Mouse (Mus musculus) adrenal gland, postnatal 25 days (tissue): ENCODE results near the gene Ston2. TPM values are rescaled to one million over a fixed set of nuclear protein-coding genes. Genes with fewer than 3 reads are reported as not detected.

Experiments used
- DNase-seq: peaks from one replicate; pipeline ENCODE4 v3.0.0; 2021; ENCODE audit warnings: mixed read lengths
- total RNA-seq: library from RNA; stranded (reverse); gene quantifications from 2 replicates; pipeline ENCODE4 v1.2.3, GENCODE M21; 2021

The Ston2 gene
- total RNA-seq, 1 experiment from 2014 or later = 11.5 TPM

DNA sequence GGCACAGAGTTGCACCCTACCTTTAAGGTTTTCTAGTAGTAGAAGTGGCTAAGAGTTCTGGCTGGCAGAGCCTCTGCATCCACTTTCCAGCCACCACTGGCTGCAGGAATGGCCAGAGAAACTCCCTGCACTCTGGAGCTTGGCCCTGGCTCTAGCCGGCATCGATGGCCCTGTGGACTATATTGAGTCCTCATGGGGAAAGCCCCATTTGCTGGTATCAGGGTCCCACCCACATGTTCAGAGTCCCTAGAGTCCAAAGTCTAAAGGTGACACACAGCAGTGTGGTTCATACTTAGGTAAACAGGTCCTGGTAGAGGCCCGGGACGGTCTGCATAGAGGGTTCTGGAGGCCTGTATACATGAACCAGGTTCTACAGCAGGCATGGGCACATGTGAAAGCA, 92.0 kb downstream of the Ston2 start:
- no peak for DNase-seq

DNA sequence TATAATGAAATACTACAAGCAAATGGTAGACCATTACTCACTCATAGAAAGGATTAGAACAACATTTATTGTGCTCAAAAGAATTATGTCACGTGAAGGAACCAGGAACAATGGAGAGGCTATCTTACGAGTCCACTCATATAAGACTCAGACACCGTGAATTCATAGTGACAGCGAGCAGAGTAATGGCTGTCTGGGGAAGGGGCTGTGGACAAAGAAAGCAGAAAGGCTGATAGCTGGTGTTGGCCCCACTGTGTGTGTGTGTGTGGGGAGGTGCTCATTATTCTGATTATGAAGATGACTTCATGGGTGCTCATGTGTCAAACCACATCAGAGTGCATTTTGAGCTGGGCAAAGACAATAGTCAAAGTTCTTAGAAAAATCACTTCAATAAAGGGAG, 92.4 kb downstream of the Ston2 start:
- no peak for DNase-seq

DNA sequence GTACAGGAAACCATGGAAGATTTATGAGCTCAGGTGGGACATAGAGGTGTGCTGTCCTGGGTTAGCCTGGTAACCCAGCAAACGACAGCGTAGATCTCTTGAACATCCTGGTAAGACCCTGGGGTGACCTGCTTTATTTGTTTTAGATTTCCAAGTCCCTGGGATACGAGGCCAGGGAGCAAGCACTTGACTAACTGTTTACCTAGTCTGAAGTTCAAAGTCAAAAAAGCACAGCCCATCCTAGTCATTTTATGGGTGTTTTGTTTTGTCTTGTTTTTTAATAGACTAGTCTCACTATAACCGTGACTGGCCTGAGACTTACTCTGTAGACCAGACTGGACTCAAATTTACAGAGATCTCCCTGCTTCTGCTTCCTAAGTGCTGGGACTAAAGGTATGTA, 93.4 kb downstream of the Ston2 start:
- no peak for DNase-seq

DNA sequence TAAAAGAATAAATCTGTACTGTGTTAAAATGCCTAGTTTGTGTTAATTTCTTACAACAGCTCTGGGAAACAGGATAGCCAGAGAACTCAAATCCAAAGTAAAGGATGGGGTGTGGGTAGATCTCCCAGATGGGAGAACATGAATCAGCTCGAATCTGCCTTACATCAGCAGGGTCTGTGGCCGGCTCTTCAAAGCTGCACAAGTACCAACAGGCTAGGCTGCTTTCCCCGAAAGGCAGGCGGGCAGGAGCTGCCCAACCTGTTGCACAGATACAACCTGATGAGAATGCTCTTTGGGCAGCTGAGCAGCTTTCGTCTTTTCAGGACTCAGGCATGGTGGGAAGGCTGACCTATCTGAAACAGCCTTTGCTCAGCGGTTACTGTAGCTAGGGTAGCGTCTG, 94.6 kb downstream of the Ston2 start:
- no peak for DNase-seq

DNA sequence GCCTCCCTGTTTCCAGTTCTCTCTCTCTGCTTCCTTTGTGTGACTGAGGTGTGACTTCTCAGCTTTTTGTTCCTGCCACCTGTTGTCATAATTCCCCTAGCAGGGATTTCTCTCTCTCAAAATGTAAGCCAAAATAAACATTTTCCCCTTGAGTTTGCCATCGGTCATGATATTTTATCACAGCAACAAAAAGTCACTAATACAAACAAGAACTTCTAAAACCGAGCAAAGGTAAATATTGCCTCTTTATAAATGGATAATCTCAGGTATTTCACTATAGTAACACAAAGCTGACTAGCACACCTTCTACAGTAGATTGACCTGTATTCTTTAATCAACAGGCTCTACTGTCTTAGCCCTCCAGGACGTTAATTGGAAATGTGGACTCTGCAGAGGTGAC, 95.2 kb downstream of the Ston2 start:
- DNase-seq = no peak

DNA sequence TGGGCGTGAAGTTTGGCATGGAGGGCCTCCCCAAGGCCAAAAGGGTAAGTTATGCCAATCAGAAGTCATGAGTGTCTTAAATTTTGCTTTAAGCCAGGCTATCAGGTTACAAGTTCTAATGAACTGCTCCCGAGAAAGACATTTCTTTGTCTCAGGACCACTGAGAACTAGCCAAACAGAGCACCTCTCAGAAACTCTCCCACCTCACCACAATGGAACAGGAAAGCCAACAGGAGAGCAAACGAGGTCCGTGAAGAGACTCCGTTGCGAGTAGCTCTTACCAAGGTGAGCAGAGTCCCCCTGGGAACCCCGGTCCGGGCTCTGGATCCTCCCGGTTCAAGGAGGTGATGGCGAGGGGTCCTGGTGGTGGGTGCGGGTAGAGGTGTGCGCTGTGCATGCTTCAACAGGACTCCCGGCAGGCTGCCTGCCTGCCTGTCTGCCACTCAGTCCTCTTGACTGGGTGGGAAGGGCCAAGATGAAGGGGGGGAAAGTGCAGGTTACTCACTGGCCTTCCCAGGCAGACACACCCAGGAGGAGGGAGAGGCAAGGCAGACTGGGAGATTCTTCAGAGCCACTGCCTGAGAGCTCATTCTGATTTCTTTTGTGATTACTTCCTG, 102.4 kb downstream of the Ston2 start:
- DNase-seq = no peak

DNA sequence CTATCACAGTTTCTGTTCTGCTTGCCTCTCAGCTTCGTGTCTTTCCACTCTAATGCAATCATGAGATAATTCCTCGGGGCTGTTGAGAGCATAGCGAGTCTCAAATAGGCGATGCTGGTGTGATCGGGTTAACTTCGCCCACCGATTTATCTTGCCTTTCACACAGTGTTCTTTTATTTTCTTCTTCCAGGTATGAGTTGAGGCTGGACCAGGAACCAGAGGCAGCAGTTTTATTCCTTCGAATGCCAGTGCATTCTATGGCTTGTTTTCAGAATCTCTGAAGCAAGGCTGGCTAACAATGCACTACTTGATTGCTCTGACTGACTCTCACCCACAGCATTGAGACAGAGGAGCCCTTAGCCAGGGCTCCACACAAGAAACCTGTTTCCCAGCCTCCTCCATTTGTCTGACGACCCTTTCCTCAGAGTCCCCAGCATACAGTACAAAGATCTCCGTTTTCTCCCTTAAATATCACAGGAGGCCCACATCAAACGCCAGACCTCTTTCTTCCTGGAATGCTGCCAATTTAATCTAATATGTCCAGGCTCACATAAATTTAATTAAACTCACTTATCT, 103.3 kb downstream of the Ston2 start:
- DNase-seq = no peak

DNA sequence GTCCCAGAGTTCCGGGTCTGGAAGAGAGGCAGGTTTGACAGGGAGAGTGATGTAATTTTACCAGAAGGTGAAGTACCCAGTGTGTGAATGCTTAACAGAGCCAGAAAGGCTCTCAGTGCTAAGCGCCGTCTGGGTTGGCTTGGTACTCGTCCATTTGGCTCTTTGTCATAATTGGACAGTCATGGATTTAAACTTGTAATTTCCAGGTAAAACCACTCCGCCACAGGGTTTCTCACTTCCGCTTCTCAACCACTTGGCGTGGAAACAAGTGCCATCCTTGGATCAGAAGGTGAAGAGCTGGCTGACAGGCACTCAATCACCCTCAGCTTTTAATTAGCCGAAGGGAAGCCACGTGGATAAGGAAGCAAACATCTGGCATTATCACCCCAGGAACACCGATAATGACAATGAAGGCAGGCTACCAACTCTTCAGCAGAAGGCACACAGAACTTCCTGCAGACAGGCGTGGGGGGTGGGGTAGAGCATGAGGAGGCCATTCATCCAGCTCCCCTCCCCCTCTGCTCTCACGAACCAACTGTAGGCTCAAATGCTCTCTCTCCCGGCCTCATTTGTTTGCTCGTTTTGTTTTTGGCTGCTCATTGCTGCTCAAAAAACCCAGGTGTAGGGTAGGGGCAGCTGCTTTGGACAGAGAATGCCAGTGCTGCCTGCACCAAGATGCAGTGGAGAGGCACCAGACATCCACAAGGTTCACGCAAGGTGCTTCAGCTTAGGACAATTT, 103.9 kb downstream of the Ston2 start:
- no peak for DNase-seq

DNA sequence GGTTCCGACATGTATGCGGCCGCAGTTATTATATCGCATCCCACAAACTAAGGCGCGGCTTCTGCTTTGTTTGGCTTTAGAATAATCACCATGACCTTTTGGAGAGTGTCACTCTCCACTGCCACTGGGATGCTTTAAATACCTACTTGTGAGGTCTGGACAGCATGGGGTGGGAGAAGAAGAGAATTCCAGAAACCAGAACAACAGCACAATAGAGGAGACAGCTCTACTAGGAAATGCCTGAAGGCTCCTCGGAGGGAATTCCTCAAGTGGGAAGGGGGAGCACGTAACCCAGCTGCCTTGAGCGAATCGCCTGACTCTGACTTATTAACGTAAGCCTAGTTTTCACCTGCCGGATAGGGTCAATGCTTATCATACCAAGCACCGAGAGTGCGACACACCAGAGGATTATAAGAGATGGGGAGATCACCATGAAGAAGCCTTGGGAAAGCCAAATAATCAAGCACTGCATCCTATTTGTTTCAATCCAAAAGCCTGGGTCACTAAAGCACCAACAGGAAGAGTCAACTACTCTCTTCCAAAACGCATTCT, 104.6 kb downstream of the Ston2 start:
- DNase-seq = no peak

DNA sequence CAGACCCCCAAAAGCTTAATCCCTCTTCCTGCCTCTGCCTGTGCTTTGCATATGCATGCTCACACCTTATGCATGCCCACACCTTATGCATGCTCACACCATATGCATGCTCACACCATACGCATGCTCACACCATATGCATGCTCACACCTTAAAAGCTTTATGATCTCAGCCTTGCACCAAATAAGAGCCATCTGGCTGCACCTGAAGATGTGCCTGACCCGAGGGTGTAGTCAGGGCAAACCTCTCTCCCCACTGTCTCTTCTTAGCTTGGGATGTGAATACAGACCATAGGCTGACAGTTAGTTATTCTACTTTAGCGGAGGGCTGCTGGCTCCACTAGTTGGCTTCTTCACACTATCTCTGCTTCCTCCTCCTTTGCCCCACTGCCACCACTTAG, 105.1 kb downstream of the Ston2 start:
- no peak for DNase-seq

DNA sequence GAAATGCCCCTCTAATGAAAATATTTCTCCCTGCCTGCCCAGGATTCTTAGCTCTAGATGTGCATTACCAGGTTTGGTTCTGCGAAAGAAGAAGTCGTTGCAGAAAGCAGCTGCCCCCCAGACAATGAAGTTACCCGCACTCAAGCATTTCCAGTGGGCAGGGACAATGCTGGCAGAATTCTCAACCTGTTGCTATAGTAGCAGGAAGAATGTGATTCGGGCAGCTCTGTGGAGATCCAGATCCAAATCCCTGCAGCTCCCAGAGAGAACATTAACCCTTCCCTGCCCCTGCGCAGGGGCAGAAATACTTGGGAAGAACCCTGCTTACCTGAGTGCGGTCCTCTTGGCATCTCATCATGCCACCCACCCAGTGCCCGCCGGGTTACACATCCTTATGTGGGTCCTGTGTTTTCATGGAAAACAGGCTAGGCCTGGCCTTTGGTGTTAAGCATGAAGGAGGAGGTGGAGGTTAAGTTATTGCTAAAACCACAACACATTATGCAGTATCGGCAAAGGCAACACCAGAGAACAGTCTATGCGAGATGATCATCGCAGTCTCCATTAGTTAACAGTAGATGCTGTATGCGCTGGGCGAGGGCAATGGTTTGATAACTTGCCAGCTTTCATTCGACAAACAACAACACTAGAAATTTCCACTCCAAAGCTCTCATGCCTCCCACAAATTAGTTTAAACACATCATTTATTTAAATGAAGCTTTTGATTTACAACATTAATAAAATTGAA, 108.7 kb downstream of the Ston2 start:
- no peak for DNase-seq

DNA sequence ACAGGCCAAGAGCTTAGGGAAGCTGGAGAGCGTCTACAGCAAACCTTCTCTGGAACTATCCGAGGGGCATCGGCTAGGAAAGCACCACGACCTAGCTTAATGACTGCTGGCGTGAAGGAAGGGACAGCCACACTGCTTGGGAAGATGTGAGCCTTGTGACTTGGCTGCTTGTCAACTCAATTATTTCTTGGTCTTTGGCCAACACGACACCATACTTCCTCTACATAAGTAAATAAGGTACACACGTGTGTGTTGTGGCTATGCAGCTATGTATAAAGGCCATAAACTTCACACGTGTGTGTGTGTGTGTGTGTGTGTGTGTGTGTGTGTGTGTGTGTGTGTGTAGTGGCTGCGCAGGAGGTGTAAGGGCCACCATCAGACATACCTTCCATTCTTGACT, 112.2 kb downstream of the Ston2 start:
- DNase-seq = no peak

DNA sequence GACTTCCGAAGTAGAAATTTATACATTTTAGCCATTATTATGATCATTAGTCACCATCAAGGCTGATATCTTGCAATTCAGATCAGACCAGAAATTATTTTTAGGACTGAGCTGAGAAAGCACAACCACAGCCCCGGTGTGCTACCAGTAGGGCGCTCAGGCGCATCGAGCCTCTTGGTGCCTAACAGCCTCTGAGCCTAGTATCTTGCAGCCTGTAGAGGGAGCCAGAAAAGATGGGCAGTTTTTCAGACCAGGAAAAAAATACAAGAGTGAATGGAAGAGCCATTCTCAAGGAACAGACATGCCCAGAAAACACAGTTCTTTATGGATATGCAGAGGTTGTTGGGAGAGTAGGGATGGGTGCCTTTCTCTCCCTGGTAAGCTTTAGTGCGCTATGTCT, 115.0 kb downstream of the Ston2 start:
- no peak for DNase-seq

DNA sequence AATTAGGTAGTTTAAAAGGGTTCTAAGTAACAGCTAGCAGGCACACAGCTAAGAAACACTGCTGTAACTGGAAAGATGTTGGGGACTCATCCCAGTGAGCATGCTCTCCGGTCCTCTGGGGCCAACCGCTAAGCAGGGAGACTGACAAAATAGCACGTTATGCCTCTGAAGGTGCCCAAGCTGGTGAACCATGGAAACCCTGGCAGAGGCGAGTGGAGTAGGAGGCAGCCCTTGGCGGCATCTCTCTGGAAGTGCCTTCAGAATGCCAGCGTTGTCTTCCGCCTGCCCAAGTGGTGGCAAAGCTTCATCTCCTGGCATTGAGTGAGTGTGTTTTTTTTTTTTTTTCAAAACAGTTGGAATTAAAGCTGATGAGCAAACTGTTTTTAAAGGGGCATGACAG, 115.7 kb downstream of the Ston2 start:
- DNase-seq = no peak

DNA sequence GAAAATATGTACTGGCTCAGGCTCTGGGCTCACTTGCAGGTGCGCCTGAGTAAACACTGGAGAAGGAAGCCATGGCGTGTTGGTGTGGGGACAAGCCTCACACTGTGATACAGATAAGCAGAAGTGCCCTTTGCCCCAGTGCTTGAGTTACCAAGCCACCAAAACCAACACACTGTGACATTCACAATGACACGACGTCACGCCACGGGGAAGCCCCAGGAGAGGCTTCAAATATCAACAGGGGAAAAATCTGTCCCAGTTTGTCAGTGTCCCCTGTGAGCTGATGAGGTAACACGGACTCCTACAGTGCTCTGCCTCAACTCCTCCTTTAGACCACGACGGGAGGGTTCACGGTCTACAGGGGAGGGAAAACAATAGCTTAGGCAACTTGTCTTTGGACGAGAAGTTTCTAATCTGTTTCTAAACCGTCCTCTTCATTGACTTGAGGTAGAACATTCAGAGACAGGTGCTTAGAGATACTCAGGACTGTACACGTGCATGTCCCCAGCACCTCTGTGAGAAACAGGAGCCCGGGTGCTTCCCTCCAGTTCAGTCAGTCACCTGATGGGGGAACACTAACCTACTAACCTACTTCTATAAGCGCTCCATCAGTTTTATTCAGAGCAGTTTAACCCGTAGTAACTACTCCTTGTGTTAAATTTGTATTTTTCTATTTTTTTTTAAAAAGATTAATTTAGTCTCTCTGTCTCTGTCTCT, 119.5 kb downstream of the Ston2 start:
- no peak for DNase-seq

DNA sequence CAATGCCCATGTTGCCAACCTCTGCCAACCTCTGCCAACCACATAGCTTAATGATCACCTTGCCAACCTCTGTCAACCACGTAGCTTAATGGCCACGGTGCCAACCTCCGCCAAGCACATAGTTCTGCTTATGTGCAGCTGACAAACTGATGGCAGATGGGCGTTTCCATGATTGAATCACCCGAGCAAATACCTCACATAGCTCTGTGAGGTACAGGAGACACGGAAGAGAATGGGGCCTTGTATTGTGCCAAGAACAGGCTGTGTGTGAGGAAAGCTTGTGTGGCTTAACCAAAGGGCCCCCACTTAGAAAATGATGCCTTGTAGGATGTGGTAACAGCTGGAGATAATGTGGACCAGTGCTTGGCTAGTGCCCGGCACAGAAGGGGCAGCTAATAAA, 120.4 kb downstream of the Ston2 start:
- DNase-seq = no peak

DNA sequence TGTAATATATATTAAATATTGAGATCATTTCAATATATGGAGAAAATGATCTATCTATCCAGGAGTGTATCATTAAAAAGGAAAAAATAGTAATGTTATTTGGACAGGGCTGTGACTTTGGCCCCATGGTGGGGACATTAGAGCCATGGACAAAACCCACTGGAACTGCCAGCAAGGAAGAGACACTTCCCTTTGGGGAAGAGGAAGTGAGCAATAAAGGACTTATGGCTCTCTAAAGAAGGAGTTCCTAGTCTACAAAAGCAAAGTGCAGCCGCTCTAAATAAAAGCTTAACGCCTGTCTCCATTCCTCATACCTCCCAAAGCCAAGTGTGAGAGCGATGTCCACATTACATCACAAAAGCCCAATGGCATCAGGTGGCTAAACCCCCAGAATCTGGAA, 121.6 kb downstream of the Ston2 start:
- DNase-seq = no peak

DNA sequence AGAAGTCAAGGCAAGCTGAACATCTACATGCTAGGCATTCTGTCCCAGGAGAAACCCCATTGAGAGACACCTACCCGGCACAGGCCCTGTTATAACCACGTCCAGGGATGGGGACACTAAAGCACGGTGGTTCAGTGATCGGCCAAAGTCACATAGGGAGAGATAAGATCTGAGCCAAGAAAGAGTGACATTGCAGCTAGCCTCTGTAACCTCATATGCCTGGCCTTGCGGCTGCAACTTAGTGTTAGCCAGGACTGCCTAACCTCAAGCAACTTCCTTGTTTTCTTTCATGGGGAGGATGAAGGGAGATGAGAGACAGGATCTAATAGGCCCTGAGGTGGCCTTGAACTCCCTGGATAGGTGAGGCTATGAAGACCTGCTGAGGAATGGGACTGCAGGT, 122.8 kb downstream of the Ston2 start:
- no peak for DNase-seq

DNA sequence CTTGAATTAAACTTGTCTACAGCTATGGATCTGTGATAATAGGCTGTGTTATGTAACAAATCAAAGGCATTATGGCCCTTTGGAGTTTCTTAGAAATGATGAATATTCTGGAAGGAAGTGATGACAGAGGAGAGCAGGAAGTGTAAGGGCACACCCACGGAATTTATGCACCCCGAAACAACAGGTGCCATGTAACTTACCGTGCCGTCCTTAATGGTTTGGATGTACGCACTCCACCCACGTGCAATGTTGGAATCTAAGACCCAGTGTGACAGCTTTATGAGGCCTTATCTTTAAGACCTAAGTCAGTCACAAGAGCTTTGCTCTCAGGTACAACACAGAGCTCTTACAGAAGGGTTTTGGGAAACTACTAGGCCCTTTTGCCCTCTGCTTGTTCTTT, 124.9 kb downstream of the Ston2 start:
- no peak for DNase-seq

DNA sequence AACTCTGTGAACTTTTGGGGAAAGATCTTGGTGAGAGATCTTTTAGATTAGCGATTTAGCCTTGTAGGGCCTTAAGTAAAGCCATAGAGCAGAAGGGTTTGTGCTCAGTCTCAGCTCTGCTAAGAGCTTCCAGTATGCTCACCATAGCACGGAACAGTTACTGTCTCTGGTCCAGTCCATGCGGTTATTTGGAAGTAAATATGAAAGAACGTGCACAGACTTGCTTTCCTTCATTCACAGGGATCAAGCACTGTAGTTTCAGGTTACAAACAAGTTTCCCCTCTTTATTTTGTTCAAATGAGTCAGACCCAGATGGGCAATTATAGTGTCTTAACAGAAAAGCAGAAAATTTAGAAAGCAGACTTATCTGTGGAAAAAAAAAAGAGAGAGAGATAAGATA, 125.3 kb downstream of the Ston2 start:
- DNase-seq = no peak

DNA sequence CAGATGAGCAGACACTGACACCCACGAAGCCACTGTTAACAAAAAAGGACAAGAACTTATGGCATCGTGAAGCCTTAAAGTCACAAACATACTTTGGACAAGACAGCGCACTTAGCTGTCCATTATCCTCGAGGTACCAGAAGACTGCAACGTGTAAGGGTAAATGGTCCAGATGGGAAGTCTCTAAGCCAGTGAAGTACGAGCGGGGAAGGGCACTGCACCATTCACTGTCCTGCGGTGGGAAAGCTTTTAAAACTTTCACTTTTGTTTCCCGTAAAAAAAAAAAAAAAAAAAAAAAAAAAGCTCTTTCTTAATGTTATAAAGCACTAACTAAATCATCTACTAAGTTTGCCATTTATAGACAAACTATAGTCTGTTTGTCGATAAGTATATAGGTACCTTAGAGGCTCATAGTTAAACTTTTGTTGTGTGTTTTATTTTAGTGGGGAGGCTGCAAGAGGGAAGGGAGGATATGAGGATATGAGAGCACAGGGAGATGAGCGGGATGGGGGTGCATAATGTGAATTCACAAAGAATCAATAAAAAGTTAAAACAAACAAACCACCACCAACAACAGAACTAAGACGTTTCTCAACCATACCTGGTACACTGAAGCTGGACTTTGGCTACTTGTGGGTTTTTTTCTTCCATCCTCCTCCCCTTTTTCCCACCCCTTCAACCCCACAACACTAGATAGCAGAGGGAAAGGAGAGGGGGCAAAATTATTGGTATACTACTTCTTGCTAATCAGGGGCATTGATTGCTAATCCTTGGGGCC, 127.4 kb downstream of the Ston2 start:
- DNase-seq = no peak
